Mouse (Mus musculus) monocyte, adult 59 days (primary cell): ENCODE results near the gene Vmn1r175. TPM values are rescaled to one million over a fixed set of nuclear protein-coding genes. Genes with fewer than 3 reads are reported as not detected.

ENCODE experiments used
- total RNA-seq, 2 experiments: library from RNA; stranded (reverse); gene quantifications; one replicate each; pipeline ENCODE4 v1.2.4; 2023

The Vmn1r175 gene
- total RNA-seq: not detected

GRCm38 (mm10) chr7:23810543-23810942, at the start of gene Vmn1r175:
Gene Vmn1r175 (minus strand): TSS chr7:23810643.

GRCm38 (mm10) chr7:23837272-23837671, 26.8 kb upstream of the Vmn1r175 start, which contains the start of gene Vmn1r176:
Gene Vmn1r176 (minus strand): TSS chr7:23837372.

Other genes with a start within 250 kb of the Vmn1r175 start
- not detected for gene Vmn1r169, start 235.1 kb downstream of the Vmn1r175 start, total RNA-seq
- gene Vmn1r170, start 204.5 kb downstream of the Vmn1r175 start, total RNA-seq: not detected
- gene Vmn1r171, start 179.9 kb downstream of the Vmn1r175 start, total RNA-seq: not detected
- not detected for gene Vmn1r172, start 152.3 kb downstream of the Vmn1r175 start, total RNA-seq
- not detected for gene Vmn1r173, start 109.9 kb downstream of the Vmn1r175 start, total RNA-seq
- gene Vmn1r174, start 58.4 kb downstream of the Vmn1r175 start, total RNA-seq: not detected
- gene Vmn1r176, start 26.7 kb upstream of the Vmn1r175 start, total RNA-seq: not detected
- gene Vmn1r177, start 55.8 kb upstream of the Vmn1r175 start, total RNA-seq: not detected
- gene Vmn1r178, start 81.4 kb upstream of the Vmn1r175 start, total RNA-seq: not detected
- gene Vmn1r179, start 116.3 kb upstream of the Vmn1r175 start, total RNA-seq: not detected
- gene Vmn1r180, start 140.0 kb upstream of the Vmn1r175 start, total RNA-seq: not detected
- not detected for gene Vmn1r181, start 164.0 kb upstream of the Vmn1r175 start, total RNA-seq
- not detected for gene V1rd19, start 191.0 kb upstream of the Vmn1r175 start, total RNA-seq
- gene Vmn1r183, start 242.6 kb upstream of the Vmn1r175 start, total RNA-seq: not detected